Mouse (Mus musculus) cerebellum, adult 8-10 months (tissue): ENCODE results near the gene Abl2.

ENCODE experiments used
- DNase-seq: peaks from one replicate; pipeline ENCODE4 v3.0.0; 2022

Abl2 gene

GRCm38 (mm10) chr1:156585512-156585911 is 26.9 kb downstream of the Abl2 start:
- no peak for DNase-seq

DNA sequence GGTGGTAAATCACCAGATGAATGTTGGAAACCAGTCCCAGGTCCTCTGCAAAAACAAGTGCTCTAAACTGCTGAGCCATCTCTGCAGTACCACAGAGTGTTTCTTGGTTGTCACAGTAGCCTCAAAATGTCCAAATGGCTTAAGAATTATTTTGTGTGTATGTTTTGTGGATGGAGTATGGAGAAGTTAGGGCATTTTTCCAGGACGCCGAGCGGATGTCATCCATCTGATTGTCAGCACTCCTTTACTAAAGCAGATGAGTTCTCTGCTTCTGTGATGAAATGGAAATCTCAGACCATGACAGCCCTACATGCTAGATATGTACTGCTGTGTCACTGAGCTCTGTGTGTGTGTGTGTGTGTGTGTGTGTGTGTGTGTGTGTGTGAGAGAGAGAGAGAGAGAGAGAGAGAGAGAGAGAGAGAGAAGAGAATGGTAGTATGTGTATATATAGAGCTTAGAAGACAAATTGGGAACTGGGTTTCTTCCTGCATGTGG is 31.3 kb downstream of the Abl2 start:
- no peak for DNase-seq

GRCm38 (mm10) chr1:156590357-156590756 is 31.8 kb downstream of the Abl2 start:
- DNase-seq, result no peak

GRCm38 (mm10) chr1:156593267-156593666 is 34.7 kb downstream of the Abl2 start:
- no peak for DNase-seq

DNA sequence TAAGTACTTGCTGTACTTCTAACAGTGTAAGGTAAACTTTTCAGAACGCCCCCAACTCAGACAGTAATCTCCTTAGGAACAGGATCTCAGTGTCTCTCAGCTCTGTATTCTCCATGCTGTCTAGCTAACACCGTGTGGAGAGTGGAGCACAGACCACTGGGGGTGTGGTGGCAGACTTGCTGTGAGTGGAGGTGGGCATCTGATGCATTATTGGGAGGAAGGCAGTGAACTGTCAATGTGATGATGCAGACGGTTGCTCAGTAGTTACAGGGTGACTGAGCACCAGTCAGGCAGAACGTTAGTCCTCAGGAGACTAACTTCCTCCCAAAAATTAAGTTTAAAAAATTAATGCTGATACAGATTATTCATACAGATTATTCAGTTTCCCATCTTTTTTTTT is 38.5 kb downstream of the Abl2 start:
- DNase-seq, result no peak

DNA sequence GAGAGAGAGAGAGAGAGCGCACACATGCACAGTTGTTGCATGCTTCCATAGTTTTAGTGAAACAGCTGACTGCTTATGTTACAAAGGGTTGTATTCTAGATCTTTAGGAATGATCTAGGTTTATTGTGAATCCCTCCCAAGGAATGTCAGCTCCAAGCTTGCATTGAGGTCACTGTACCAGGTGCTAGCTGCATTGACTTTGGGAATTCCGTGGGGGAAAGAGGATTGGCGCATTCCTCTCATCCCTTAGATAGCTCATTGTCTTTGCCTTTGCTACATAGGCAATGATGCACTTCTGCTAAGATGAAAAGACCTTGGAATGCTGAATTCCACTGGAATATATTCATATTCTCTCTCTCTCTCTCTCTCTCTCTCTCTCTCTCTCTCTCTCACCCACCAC is 44.0 kb downstream of the Abl2 start:
- no peak for DNase-seq

GRCm38 (mm10) chr1:156605094-156605866 is 46.7 kb downstream of the Abl2 start:
- DNase-seq, result peak; percentile 32

DNA sequence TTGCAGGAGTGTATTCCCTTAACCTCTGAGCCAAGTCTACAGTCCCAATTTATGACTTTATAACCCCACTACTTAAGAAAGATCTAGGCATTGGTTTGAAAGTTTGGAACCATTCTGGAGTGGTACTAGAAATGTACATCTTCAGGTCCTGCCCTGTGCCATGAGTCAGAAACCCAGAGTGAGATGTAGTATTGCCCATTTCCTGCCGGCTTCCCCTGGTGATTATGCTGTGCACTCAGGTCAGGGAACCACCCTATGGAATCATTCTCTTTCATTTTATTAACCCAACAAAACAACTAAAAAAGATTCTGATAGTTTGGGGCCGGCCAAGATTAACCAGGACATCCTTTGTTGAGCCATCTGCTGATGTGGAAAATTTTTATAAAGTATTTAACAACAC is 47.4 kb downstream of the Abl2 start:
- no peak for DNase-seq

- DNase-seq, result no peak
Measured at GRCm38 (mm10) chr1:156608496-156608895, 49.9 kb downstream of the Abl2 start.

DNA sequence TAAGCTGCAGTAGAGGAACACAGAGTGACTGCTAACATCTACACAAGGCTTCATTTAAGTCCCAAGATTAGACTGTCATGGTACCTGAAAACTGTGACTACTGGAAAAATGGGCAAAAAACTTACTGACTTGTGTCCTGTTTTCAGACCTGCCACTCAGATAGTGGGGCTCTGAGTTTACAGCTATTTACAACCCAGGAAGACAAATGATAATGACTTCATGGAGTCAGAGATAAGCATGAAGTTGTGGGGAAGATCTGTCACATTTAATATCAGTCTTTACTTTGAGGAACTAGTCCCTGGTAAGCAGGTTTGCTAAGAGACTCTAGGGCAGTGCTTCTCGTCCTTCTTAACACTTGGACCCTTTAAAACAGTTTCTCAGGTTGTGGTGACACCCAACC is 51.7 kb downstream of the Abl2 start:
- no peak for DNase-seq

GRCm38 (mm10) chr1:156613855-156614530 is 55.4 kb downstream of the Abl2 start:
- peak; percentile 47 for DNase-seq

GRCm38 (mm10) chr1:156614710-156615109 is 56.1 kb downstream of the Abl2 start:
- DNase-seq, result no peak

DNA sequence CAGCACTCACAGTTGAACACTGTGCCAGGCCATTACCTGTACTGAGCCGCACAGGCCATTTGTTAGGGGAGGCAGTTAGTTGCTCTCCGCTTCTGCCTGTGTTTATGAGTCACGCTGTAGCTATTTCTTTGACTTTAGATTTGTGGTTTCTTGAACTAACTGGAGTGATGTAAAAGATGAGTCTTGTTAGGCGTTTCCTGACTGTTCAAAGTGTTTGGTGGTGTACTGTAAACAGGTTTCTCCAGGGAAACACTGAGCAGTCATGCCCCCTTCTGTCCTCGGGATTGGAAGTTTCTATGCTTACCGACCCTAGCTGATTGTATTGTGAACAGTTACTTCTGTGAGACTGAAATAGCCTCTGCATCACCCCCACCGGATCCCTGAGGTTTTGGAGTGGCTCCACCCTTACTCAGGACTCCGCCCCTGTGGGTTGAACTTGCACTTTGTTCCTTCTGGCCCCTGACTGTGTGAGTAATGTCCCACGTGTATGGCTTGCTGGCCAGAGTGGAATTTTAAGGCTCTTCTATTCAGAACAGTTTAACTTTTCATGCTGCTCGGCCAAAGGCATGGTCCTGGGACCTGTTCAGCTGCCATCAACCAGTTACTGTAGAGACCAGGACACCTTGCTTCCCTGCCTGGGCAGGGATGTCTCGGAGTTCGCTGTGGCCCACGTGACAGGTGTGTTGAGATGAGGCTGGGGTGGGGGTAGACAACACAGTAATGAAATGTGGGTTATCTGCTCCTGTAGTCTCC is 57.0 kb downstream of the Abl2 start:
- DNase-seq, result no peak

DNA sequence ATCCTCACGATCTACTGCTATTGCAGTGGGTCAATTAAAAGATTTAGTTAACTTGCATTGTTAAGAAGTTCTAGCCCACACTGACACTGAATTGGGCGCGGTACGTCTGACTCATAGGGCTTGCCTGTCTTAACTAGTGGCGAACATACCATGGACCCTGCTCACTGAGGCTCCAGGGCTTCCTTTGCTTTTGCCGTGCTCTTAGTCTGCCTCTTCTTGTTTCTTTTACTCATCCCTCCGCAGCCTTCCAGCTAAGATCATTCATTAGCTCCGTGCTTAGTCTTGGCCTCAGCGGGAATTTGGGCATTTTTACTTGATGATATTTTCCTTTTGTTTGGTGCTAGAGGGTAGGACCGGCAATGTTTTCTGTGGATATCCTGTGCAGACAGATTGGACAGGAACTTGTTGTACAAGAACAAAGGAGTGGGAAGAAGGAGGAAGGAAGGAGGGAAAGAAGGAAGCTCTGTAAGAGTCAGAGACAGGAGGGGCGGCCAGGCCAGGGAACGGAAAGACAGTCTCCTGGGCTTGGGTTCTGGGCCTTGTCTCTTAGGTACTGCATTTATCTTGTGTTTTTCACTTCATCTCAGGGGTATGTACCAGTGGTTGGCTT is 58.5 kb downstream of the Abl2 start:
- DNase-seq, result no peak

DNA sequence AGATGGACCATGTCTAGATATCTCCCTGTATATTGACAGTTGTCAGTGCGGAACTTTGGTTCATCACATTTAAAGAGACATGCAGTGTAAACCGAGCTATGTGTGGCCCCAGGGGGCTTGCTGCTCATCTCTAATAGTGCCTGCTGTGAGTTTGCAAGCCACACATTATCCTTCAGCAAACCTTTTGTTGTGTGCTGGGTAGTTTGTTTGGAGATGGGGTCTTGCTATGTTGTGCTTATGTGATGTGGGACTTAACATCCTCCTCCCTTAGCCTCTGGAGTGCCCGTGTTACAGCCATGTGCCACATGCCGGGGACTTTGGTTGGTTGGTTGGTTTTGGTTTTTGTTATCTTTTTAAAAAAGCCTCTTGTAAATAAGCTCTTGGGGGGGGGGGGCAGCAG is 59.2 kb downstream of the Abl2 start:
- DNase-seq, result no peak

DNA sequence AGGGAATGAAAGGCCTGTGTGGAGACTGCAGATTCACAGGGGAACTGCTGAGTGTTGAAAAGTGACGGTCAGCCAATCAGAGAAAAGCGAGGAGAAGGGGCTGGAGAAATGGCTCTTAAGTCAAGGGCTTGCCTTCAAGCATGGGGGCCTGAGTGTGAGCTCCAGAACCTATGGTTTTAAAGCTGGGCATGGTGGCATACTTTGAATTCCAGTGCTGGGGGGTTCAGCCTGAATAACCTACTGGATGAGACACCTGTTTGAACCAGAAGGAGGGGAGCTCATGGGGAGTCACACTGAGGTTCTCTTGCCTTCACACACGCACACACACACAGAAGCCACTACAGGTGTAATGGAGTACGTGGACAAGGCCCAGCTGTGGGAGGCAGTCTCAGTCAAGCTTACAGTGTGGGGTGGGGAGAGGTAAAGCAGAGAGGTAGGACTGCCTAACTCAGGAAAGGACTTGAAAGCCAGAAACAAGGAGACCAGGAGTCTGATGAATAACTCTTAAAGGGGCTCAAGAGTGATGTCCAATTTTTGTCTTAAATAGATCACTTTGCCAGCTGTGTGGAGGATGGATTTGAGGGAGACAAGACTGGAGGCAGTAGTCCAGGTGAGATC is 61.8 kb downstream of the Abl2 start:
- DNase-seq, result no peak

GRCm38 (mm10) chr1:156620951-156621350 is 62.4 kb downstream of the Abl2 start:
- no peak for DNase-seq

- DNase-seq, result no peak
Measured at GRCm38 (mm10) chr1:156624231-156624630, 65.6 kb downstream of the Abl2 start.

DNA sequence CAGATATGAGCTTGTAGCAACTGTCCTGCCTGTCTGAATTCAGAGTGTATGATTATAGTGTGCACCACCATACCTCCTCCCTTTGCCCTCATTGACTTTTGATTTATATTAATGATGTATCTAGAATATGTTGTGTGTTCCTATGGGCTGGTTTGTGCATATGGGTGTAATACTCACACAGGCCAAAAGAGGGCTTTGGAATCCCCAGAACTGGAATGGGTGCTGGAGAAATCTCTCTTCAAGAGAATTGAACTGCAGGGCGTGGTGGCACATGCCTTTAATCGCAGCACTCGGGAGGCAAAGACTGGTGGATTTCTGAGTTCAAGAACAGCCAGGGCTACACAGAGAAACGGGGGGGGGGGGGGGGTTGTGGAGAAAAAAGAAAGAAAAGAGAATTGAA is 68.1 kb downstream of the Abl2 start:
- no peak for DNase-seq

DNA sequence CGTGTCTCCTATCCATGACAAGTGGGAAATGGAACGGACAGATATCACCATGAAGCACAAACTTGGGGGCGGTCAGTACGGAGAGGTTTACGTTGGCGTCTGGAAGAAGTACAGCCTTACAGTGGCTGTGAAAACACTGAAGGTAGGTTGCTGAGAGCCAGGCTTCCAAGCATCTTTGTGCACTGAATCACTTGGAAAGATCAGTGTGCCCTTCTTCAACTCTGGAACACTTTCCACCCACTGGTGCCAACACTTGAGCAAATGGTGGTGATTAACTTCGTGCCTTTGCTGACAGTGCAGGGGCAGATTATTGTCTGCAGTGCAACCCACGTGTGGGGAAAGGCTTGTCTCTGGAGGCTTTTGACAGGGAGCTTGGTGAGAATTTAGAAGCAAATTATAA is 71.4 kb downstream of the Abl2 start:
- no peak for DNase-seq

DNA sequence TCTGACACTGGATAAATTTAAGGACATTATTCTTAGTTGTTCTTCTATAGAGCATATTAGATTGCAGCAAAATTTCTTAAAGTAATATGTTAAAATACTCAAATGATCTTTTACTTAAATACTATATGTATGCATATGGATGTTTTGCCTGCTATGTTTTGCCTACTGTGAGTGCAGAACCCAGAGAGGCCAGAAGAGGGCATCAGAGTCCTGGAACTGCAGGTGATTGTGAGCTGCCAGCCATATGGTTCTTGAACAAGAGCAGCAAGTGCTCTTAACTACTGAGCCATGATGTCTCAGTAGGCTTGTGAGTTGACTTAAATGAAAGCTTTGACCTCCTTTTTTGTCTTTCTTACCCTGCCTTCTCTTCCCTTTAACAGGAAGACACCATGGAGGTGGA is 72.4 kb downstream of the Abl2 start:
- no peak for DNase-seq

- peak; percentile 50 for DNase-seq
Measured at GRCm38 (mm10) chr1:156633095-156633494, 74.5 kb downstream of the Abl2 start.

DNA sequence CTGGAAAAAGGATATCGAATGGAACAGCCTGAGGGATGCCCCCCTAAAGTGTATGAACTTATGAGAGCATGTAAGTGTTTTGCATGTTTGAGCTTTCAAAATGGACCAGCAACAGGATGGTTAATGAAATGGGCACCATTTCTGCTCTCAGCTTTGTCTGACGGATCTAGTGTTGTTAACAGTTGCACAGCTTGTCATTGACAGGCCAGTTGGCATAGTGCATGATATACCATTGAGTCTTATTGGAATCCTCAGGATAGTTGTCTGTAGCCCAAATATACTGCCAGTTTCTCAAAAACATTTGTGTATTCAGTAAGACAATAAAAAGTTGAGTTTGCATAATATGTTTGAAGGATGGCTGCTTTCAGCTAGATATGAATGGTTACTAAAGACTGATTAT is 76.6 kb downstream of the Abl2 start:
- DNase-seq, result no peak
